Mouse (Mus musculus): ENCODE data around the gene Ssr1.

DNA sequence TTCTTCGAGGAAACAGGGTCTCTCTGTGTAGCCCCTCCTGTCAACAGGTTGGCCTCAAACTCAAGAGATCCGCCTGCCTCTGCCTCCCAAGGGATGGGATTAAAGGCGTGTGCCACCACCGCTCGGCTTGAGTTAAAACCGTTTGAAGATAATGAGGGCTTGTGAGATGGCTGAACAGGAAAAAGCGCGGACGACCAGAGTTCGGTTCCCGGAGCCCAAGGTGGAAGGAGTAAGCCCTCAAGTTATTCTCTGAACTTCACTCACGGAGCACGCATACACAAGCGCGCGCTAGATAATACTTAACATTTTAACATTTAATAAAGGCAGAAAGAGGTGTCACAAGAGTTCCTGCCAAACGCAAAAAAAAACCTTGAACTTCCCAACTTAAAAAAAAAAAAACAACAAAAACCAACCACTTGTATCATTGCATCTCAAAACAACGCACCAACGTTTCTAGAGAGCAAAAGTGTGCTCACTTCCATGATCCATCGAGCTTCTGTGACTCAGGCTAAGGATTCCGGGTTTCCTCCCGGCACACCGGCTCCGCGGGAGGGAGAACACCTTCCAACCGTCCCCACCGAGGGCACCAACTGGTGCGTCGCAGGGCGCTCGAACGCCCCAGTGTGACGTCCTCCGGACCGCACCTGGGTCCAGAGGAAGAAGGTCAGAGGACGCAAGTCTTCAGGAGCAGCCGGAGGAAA lies 42.5 kb upstream of the Ssr1 start, which contains the start of gene Riok1:
- TF ChIP-seq CTCF (IDR thresholded peaks at IDR 0.05; ENCODE audit: low read depth), result no peak
- no peak for TF ChIP-seq EP300 (IDR thresholded peaks at IDR 0.05; ENCODE audit: low read depth)

Data from heart, postnatal 0 days (tissue).